In the genomic region with DNA sequence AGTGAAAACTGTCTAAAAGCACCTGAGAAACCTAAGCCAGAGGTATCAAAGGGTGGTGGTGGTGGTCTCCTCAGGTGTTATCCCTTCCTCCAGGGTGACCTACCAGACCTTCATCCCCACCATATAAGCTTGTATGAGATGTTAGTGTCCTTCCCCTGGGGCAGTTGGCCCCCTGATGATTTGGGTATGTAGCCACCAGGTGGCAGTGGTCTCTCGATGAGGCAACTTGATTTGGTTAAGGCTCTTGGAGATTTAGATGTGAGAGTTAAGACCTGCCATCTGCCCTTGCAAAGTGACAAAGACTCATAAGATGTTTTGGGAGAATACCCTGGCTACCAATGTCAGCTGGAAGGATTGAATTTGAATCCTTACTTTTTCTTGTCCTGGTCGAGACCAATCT, we compare ENCODE assay signal across 11 mouse cellular contexts.
DNase-seq lines count a peak whose midpoint lies in the region; ATAC-seq and TF ChIP-seq lines count a peak whose summit lies in the region.
"Had no signal": no experiment of that assay in that cellular context is flagged by ENCODE, and none has a peak within 500 bp of the region (broad histone marks: within the 10 kb centered on the region; RNA-seq: fewer than 3 reads in every experiment).

No protein-coding gene starts in this region.

- H3K9ac ChIP-seq in hindbrain, postnatal 0 days (replicated peaks; ENCODE audit: low read length): no peak overlapping the region
- H3K9ac ChIP-seq in hindbrain, embryonic 16.5 days (ENCODE audit: low read depth, low read length): no peak overlapping the region
- H3K9ac ChIP-seq: limb, embryonic 13.5 days had no signal

- no peak for ATAC-seq in hindbrain, postnatal 0 days
- no peak for ATAC-seq in hindbrain, embryonic 16.5 days
- ATAC-seq in common myeloid progenitor, adult 5-6 weeks (replicated peaks; ENCODE audit: low read depth, poor library complexity, severe bottlenecking): peak; percentile 61

- no peak overlapping the region for H3K4me2 ChIP-seq in hindbrain, postnatal 0 days (ENCODE audit: low read depth, low read length)
- H3K4me2 ChIP-seq in hindbrain, embryonic 16.5 days (ENCODE audit: low read length): no peak overlapping the region
- H3K4me2 ChIP-seq: heart, embryonic 13.5 days; limb, embryonic 13.5 days had no signal

- no peak for TF ChIP-seq POLR2A in spleen, adult 2 months (IDR thresholded peaks at IDR 0.05; ENCODE audit: low read depth, low read length)

- no peak for DNase-seq in hindbrain, postnatal 0 days (ENCODE audit: low spot score)
- DNase-seq in spleen, adult 2 months (ENCODE audit: low read depth in 1 of 2, low spot score in 2 of 2): peak in 1 of 2 experiments; percentile 53
- DNase-seq in spleen, postnatal 4 days (ENCODE audit: low spot score in 2 of 2): no peak
- DNase-seq in thymus, postnatal 36 days: peak; percentile 27 to 45
- no peak for DNase-seq in Muller cell, postnatal 12 days (ENCODE audit: inconsistent ontology term)
- DNase-seq in forebrain, embryonic 10.5 days (ENCODE audit: extremely low spot score, low spot score): no peak
- DNase-seq: cerebellum, adult 11-12 months had no signal

- H3K4me3 ChIP-seq in hindbrain, postnatal 0 days (ENCODE audit: low read length): no peak overlapping the region
- H3K4me3 ChIP-seq in hindbrain, embryonic 16.5 days (ENCODE audit: low read length): no peak overlapping the region
- no peak overlapping the region for H3K4me3 ChIP-seq in spleen, adult 2 months (ENCODE audit: extremely low read depth, insufficient read depth, insufficient read length)
- no peak overlapping the region for H3K4me3 ChIP-seq in forebrain, embryonic 10.5 days
- H3K4me3 ChIP-seq: heart, embryonic 13.5 days; limb, embryonic 13.5 days had no signal

- TF ChIP-seq CTCF in hindbrain, postnatal 0 days (IDR thresholded peaks at IDR 0.05; ENCODE audit: low read depth): peak; percentile 50
- TF ChIP-seq CTCF in spleen, adult 2 months (IDR thresholded peaks at IDR 0.05; ENCODE audit: extremely low read depth, insufficient read depth, insufficient read length, insufficient replicate concordance): peak; percentile 49; the same call in 1 of the 2 replicates

- no peaks in the 10 kb centered on the region for H3K9me3 ChIP-seq in hindbrain, postnatal 0 days (ENCODE audit: low read length)
- H3K9me3 ChIP-seq in hindbrain, embryonic 16.5 days (ENCODE audit: control insufficient read depth, low read length): peaks cover 4% of the 10 kb centered on the region; the same call in 1 of the 2 replicates
- H3K9me3 ChIP-seq in forebrain, embryonic 10.5 days: peaks cover 11% of the 10 kb centered on the region; the same call in 1 of the 2 replicates

- 76% methylated on average over 2 of the region's 2 CpGs for WGBS in hindbrain, postnatal 0 days
- WGBS in hindbrain, embryonic 16.5 days: 74% methylated on average over 2 of the region's 2 CpGs
- WGBS in spleen, adult 2 months: 68% methylated on average over 2 of the region's 2 CpGs
- 76% methylated on average over 2 of the region's 2 CpGs for WGBS in forebrain, embryonic 10.5 days

- no peaks in the 10 kb centered on the region for H3K36me3 ChIP-seq in hindbrain, postnatal 0 days (ENCODE audit: insufficient read depth, low read length)
- H3K36me3 ChIP-seq in hindbrain, embryonic 16.5 days (ENCODE audit: control insufficient read depth, insufficient read depth, low read length): peaks cover 4% of the 10 kb centered on the region; the same call in 1 of the 2 replicates
- peaks cover 3% of the 10 kb centered on the region; the same call in 1 of the 2 replicates for H3K36me3 ChIP-seq in spleen, adult 2 months (ENCODE audit: control insufficient read depth, insufficient read depth, low read length)
- H3K36me3 ChIP-seq in forebrain, embryonic 10.5 days (replicated peaks): peaks cover 50% of the 10 kb centered on the region

- no peaks in the 10 kb centered on the region for H3K27me3 ChIP-seq in hindbrain, postnatal 0 days (ENCODE audit: insufficient read depth, low read length)
- no peaks in the 10 kb centered on the region for H3K27me3 ChIP-seq in hindbrain, embryonic 16.5 days (replicated peaks; ENCODE audit: control insufficient read depth, insufficient read depth, low read length)
- H3K27me3 ChIP-seq in spleen, adult 2 months (ENCODE audit: control insufficient read depth, insufficient read depth, low read length): no peaks in the 10 kb centered on the region
- no peaks in the 10 kb centered on the region for H3K27me3 ChIP-seq in forebrain, embryonic 10.5 days (ENCODE audit: poor library complexity, severe bottlenecking)
- H3K27me3 ChIP-seq: heart, embryonic 13.5 days; limb, embryonic 13.5 days had no signal

- 0 out of 2 replicates have a peak, but pooled peaks cover 3% of the 10 kb centered on the region for H3K4me1 ChIP-seq in hindbrain, postnatal 0 days (ENCODE audit: insufficient read depth, low read length)
- H3K4me1 ChIP-seq in hindbrain, embryonic 16.5 days (ENCODE audit: control insufficient read depth, insufficient read depth, low read depth, low read length): peaks cover 11% of the 10 kb centered on the region
- no peaks in the 10 kb centered on the region for H3K4me1 ChIP-seq in spleen, adult 2 months (ENCODE audit: control insufficient read depth, insufficient read depth, insufficient read length)
- peaks cover 14% of the 10 kb centered on the region for H3K4me1 ChIP-seq in forebrain, embryonic 10.5 days

- no peak overlapping the region for H3K27ac ChIP-seq in hindbrain, postnatal 0 days
- no peak overlapping the region for H3K27ac ChIP-seq in hindbrain, embryonic 16.5 days (ENCODE audit: low read depth, low read length)
- H3K27ac ChIP-seq in spleen, adult 2 months (ENCODE audit: insufficient read depth, low read length): no peak overlapping the region
- H3K27ac ChIP-seq in forebrain, embryonic 10.5 days: no peak overlapping the region
- H3K27ac ChIP-seq: heart, embryonic 13.5 days; limb, embryonic 13.5 days had no signal

Comparison
In these comparisons a context has a peak if more than half of its experiments do, and no peak if none do; other contexts are left out.
1. DNase-seq: peak in thymus, postnatal 36 days (2 of 2); none in hindbrain, postnatal 0 days (single experiment), spleen, postnatal 4 days (0 of 2), Muller cell, postnatal 12 days (single experiment) and forebrain, embryonic 10.5 days (single experiment).